Mouse (Mus musculus) liver, adult 2 months (tissue): ENCODE measurements at regions not wholly inside any gene's neighbourhood (a gene's known extent, or its start where the extent isn't known, plus 50 kb on each side); places are given as distances from the start of the nearest gene placed in this dataset.

Experiments
- CTCF ChIP-seq: fragments of 200-500 bp; IDR thresholded peaks from 2 replicates; pipeline ENCODE4 v1.5.1; 2011; ENCODE audit warnings: low read depth, low read length, control low read depth
- POLR2A ChIP-seq: fragments of 200-500 bp; IDR thresholded peaks from 2 replicates; pipeline ENCODE4 v1.6.1; 2011; ENCODE audit warnings: low read length, control low read depth; ENCODE audit not compliant: insufficient read depth; ENCODE audit errors: extremely low read depth

- TF ChIP-seq CTCF (no peak), POLR2A (no peak)
Observed at GRCm38 (mm10) chr1:193448793-193449393, 78.8 kb upstream of the Camk1g start.
